Mouse (Mus musculus): Measurements from ENCODE around the gene Fam189b. TPM values are rescaled to one million over a fixed set of nuclear protein-coding genes. Genes with fewer than 3 reads are reported as not detected.
A peak's percentile ranks its signal among the peaks of the same experiment; 100 is the strongest.
"Not testable (repeated sequence)": the region's sequence is repeated elsewhere in the genome, so short reads cannot be mapped to it uniquely, and the experiment has no call there.

The Fam189b gene
- total RNA-seq (2021): 10 to 100 TPM; 27.2 to 34.1 TPM
- long read RNA-seq, experiment 1, partial matches to known transcripts: 9 of 14 reads
- long read RNA-seq, experiment 1, other reads (novel, unspliced or antisense): 4 of 14 reads
- long read RNA-seq, experiment 2, transcript Fam189b-201 (12 exons, 3,083 nt): major isoform, 7 of 25 reads
- long read RNA-seq, experiment 2, partial matches to known transcripts: 10 of 25 reads
- long read RNA-seq, experiment 2, other reads (novel, unspliced or antisense): 8 of 25 reads

DNA sequence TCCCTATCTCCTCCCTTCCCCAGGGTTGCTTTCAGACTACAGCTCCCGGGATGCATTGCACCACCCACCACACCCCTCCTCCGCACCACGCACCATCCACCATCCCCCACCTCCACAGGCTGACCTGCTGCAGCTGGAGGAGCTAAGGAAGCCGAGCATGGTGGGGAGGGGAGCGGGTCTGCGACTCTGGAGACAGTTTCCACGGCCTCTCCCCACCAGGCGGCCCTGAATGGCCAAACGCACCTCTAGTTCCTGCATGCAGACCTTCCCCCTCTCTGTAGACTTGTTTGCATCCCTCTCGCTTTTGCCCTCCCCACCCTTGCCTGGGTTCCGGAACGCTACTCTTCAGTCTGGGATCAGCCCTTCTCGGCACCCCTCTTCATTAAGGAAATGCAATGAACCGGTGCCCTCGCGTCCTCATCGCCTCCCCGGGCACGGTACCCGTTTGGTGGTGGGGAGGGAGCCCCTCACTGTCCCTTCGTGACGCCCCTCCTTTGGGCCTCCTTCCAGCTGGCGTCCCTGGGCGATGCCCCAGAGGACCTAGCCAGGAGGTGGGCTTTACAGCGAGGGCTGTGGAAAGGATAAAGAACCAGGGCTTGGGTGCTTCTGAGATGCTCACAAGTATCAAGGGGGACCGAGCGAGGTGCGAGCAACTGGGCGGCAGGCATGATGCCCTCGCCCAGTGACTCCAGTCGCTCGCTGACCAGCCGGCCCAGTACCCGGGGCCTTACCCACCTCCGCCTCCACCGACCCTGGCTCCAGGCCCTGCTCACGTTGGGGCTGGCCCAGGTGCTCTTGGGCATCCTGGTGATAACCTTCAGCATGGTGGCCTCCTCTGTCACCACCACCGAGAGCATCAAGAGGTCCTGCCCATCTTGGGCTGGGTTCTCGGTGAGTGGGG, at the start of gene Fam189b:
Gene Fam189b (plus strand): TSS at position 86 of the 901 bp plus-strand sequence.
- DNase-seq (ENCODE audit: low spot score in 2 of 2): peak; percentile 62 to 74

- DNase-seq (ENCODE audit: low spot score in 2 of 2): no peak
Measured at GRCm38 (mm10) chr3:89133752-89134151, 49.2 kb upstream of the Fam189b start.

DNA sequence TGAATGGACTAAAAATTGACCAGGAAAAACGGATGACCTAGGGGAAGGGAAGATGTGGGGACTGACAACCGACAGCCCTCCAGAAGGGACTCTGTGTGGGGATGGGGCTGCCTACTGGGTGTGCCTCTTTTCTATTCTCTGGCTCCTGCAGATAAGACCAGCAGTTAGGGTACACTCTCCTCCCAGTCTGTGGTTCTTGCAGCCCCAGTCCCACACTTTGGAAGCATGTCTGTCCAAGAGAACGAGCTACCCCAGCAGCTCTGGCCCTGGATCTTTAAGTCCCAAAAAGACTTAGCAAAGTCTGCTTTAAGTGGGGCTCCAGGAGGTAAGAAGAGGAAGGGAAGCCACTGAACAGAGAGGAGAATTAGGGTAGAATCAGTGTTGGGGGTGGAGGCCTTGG, 47.0 kb upstream of the Fam189b start, which contains the start of gene Pklr:
Gene Pklr (plus strand): TSS at position 185 of the 400 bp plus-strand sequence.
- DNase-seq (ENCODE audit: low spot score in 2 of 2): no peak

DNA sequence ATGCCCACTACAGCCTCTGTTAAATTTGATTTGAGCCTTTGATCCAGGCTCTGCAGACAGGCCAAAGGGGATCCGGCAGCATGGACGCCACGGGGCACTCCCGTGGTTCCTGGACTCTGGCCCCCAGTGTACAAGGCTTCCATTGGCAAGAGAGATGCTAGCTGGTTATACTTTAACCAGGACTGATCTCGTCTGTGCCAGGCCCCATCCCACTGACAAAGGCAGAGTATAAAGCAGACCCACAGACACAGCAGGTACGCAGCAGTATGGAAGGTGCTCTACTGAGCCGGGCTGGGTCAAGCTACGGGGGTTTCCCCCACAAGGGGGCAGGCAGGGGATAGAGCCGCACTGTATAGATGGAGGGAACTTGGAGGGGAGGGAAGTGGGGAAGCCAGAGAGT, 46.6 kb upstream of the Fam189b start:
- DNase-seq (ENCODE audit: low spot score in 2 of 2): no peak

GRCm38 (mm10) chr3:89144821-89145220, 38.1 kb upstream of the Fam189b start:
- DNase-seq (ENCODE audit: low spot score in 2 of 2): no peak

DNA sequence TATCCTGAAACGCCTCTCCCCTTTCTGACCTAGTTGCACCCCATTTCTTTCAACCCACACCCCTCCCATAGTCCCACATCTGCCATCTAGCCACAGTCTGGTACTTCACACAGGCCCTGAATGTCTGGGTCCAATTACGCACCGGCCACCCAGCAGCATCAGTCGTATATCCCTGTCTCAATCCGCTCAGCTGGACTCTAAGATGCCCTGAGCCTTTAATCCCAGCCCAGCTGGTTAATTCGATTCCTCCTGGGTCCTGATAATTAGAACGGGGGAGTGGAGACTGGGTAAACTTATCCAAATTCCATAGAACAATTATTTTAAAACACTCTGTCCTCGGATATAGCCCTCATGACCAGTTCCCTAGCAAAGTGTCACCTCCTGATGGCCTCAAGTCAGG, 37.4 kb upstream of the Fam189b start:
- no peak for DNase-seq (ENCODE audit: low spot score in 2 of 2)

DNA sequence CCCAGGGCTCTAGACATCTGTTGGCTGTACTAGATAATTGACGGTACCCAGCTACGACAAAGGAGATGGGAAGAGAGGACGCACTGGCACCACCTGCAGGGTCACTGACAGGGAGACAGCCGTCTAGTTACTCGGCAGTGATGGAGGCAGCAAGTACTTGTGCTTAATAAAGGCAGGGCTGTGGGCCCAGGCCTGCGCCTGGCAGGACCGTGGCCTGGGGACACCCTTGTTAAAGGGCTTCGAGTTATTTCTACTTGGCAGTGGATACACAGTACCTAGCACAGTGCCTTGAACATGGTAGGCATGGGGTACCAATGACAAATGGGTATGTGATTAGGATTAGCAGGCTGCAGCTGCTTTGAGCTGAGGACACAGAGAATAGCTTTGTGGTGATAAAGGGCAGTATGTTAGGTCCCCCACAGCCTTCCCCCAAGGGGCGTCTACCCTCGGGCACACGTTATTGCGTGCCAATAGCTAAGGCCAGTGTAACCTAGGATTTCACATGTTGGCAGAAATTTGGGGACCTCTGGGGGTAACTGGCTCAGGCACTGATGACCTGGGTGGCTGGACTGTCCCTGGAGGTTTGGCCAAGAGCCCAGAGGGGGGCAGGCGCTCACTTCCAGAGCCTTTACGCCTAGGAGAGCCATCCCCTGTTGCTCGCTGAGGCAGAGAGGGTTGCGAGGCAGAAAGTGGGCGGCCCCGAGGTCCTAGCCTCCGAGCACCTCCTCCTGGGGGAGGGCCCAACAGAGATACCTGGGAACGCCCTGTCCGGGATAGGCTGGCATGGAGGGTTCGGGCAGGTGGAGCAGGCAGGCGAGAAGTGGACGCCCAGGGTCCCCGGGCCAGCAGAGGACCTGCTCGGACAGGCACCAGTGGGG, 35.6 kb upstream of the Fam189b start:
- no peak for DNase-seq (ENCODE audit: low spot score in 2 of 2)

GRCm38 (mm10) chr3:89147979-89148311, 35.0 kb upstream of the Fam189b start:
- DNase-seq (ENCODE audit: low spot score in 2 of 2): no peak

DNA sequence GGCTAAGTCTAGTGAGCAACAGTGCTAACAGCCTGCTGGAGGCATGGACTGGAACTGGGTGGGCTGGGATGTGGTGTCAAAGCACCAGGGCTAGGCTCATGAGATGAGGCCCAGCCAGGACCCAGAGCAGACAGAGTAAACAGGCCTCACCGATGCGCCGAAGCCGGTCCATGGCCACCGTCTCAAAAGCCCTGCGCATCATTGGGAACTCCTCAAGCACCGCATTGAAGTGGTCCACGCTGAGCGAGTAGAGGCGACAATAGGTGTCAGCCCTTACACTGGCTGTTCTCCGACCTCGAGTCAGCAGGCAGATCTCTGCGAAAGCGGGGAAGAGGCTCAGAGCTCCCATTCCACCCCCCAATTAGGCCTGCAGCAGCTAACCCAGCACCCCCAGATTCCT, 34.4 kb upstream of the Fam189b start:
- no peak for DNase-seq (ENCODE audit: low spot score in 2 of 2)

DNA sequence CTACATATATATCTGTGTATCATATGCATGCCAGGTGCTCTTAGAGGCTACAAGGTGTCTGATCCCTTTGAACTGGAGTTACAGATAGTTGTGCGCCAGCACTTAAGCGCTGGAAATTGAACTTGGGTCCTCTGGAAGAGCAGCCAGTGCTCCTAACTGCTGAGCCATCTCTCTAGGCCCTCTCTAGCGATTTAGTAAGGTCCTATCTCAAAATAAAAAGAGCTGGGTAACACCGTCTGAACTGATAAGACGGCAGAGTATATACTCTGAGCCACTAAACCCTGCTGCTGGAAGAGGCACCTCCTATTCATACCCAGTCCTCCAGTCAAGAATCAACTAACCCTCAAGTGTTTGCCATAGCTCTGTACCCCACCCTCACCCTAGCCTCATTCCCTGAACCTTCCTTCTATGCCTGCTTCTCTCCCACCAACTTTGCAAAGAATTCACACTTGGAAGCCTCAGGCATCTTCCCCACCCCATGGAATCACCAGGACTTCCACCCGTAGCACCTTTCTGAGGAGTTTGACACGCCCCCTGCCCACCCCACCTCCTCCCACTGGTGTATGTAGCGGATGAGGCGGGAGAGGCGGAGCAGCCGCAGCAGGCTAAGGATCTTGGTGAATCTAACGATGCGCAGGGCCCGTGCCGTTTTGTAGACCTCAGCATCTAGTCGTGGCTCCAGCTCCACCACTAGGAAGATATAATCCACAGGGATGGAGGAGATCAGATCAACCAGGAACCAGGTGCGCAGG, 30.7 kb upstream of the Fam189b start:
- DNase-seq (ENCODE audit: low spot score in 2 of 2): no peak

GRCm38 (mm10) chr3:89156951-89157350, 26.0 kb upstream of the Fam189b start:
- no peak for DNase-seq (ENCODE audit: low spot score in 2 of 2)

- no peak for DNase-seq (ENCODE audit: low spot score in 2 of 2)
Measured at GRCm38 (mm10) chr3:89158651-89159050, 24.3 kb upstream of the Fam189b start.

GRCm38 (mm10) chr3:89159211-89159610, 23.7 kb upstream of the Fam189b start:
- DNase-seq (ENCODE audit: low spot score in 2 of 2): peak; percentile 47 to 52

GRCm38 (mm10) chr3:89159616-89160344, 23.2 kb upstream of the Fam189b start, which contains the start of gene Hcn3:
Gene Hcn3, minus strand, starts transcription at chr3:89160196.
- DNase-seq (ENCODE audit: low spot score in 2 of 2): peak; percentile 40 to 45

- not testable (repeated sequence) for DNase-seq (ENCODE audit: low spot score in 2 of 2)
Measured at GRCm38 (mm10) chr3:89161207-89161606, 21.7 kb upstream of the Fam189b start.

DNA sequence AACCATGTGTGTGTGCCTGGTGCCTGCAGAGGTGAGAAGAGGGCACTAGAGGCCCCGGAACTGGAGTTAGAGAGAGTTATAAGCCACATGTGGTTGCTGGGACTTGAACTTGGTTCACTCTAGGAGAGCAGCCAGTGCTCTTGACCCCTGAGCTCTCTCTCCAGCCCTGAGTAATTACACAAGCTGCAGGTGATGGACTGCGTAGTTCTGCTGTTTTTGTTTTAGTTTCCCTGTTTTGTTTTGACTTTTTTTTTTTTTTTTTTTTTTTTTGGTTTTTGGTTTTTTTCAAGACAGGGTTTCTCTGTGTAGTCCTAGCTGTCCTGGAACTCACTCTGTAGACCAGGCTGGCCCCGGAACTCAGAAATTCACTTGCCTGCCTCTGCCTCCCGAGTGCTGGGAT, 21.2 kb upstream of the Fam189b start:
- DNase-seq (ENCODE audit: low spot score in 2 of 2): no peak

- no peak for DNase-seq (ENCODE audit: low spot score in 2 of 2)
Measured at GRCm38 (mm10) chr3:89163123-89163522, 19.8 kb upstream of the Fam189b start.

- no peak for DNase-seq (ENCODE audit: low spot score in 2 of 2)
Measured at GRCm38 (mm10) chr3:89163643-89164245, 19.2 kb upstream of the Fam189b start.

GRCm38 (mm10) chr3:89164506-89165267, 18.3 kb upstream of the Fam189b start, which contains the start of gene Clk2:
Gene Clk2, plus strand, starts transcription at chr3:89164795.
- DNase-seq (ENCODE audit: low spot score in 2 of 2): peak; percentile 84 to 89
